Mouse (Mus musculus) G1E-ER4 (cell line): ENCODE measurements around the gene Scn4b. TPM values are rescaled to one million over a fixed set of nuclear protein-coding genes. Genes with fewer than 3 reads are reported as not detected.

ENCODE experiments used
- GATA1 ChIP-seq: IDR thresholded peaks from one replicate; pipeline ENCODE4 v1.8.0; 2012; ENCODE audit warnings: low read length, inconsistent platforms
- polyA plus RNA-seq: library from polyadenylated mRNA; stranded (reverse); fragments of >175 nt; gene quantifications from 2 replicates; pipeline ENCODE4 v1.2.3, GENCODE M21; 2012

Scn4b gene
- polyA plus RNA-seq, 1 experiment: not detected

DNA sequence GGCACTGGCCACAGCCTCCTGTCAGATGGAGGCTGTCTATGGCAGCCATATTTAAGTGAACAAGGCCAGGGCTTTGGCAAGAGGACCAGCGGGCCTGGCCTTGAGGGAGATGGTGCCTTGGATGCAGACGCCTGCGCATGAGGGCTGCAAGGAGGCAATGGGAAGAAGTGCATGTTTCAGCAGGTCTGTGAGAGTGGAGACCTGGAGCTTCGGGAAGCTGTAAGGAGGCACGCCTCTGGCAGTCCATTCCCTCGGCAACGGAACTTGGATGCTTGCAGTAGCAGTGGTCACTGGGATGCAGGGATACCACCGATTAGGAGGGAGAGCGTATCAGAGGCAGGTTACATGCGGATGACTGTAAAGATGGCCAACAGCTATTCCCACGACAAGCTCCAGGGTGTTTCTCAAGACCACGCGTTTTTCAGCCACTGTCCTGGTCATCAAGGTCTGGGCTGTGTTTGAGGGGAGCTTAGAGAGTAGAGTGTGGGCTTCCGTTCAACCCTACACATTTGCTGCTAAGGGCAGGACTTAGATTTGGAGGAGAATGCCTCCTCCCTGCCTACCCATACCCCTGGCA, 18.2 kb upstream of the Scn4b start:
- no peak for TF ChIP-seq GATA1

DNA sequence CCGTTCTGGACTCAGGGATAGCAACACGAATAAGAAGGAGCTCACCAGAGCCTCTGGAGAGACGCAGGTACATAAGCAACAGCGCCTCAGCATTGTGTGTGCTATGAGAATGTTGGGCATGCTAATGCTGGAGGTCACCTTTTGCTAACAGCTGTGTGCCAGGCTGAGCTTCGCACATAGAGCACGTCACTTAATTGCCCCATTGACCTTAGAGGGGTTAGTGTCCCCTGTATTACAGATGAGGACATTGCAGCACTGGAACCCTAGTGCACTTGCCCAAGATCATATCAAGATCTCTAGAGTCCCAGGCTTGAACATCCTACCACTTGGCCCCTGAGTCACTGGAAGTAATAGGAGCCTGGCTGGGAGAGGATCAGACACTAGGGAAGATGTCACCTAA, 17.6 kb upstream of the Scn4b start:
- TF ChIP-seq GATA1: no peak

DNA sequence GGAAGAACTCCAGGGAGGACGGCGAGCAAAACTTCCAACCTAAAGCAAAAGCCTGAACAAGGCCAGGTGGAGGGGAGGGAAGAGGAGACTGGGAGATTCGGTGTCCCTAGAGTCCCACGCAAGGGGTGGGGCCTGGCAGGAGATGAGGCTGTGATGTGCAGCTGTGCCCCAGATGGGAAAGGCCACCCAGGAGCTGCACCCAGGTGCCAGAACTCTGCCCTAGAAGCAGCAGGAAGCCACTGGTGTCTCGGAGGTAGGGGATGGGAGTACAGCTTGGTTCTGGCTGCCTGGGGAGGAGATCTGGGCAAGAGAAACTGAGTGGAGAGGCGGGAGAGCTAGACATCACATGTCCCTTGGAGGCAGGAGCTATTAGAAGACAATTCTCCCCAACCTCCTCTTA, 17.2 kb upstream of the Scn4b start:
- TF ChIP-seq GATA1: no peak

DNA sequence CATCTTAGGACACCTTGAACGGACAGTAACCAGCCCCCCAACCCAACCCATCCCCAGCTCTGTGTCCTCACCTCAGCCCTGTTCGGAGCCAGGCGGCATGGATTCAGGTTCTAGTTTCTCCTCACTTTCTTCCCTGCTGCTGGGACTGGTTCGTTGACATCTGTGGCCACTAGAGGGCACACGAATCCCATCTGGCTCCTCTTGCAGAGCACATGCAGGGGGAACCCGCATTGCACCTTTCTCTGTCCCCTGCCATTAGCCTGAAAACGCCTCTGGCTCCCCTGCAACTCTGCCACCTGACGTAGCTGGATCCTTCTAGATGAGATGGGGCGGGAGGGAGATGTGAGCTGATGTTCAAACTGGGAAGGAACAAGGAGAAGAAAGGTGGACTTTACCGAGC, 16.4 kb upstream of the Scn4b start:
- TF ChIP-seq GATA1: no peak

DNA sequence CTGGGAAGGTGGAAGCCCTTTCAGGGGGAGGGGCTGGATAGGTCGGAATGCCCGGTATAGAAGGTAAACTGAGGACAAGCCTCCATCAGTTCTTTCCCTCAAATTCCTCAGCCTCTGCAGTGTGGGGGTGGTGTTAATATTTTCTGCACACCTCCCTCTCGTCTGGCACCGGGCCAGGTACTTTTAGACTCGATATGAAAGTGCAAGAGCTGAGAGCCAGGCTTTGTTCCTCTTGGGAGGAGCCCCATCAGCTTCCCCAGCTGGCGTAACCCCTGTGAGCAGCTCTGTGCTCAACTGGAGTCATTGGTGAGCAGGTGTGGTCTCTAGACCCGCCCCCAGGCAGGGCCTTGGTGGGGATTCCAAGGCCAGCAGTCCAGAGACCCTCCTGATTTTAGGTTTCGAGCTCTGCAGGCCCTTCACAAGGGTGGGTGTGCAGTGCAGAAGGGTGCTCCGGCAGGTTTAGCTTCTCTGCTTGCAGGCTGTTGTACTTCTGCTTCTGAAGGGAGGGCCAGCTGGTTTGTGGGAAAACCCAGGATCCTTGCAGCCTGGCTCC, 15.9 kb upstream of the Scn4b start:
- TF ChIP-seq GATA1: no peak

DNA sequence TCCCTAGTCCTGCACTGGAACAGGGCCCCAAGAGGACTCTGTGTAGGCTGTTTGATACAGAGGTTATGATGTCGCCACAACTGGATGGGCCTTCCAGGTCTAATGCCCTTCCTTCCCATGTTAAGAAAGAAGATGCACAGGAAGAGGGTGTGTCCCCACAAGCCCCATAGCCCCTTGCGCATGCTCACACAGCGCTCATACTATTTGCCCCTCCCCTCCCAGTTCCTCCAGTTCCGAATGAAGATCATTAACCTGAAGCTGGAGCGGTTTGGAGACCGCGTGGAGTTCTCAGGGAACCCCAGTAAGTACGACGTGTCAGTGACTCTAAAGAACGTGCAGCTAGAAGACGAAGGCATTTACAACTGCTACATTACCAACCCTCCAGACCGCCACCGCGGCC, 13.0 kb upstream of the Scn4b start:
- no peak for TF ChIP-seq GATA1

DNA sequence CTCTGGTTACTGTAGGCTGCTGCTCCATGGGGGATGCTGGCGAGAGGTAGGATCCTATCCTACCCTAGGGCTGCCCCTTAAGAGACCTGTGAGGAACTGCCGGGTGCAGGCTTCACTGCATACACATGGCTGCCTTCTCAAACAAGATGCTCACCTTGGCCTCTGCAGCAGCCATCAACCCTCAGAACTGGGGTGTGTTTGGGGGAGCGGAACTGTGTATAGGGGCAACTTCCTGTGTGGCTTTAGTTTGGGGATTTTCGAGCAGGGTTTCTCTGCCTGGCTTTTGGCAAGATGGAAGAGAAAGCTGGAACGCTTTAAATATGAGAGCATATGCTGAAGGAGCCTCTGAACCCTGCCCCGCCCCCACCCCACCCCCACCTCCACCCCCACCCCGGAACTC, 11.3 kb upstream of the Scn4b start:
- no peak for TF ChIP-seq GATA1

DNA sequence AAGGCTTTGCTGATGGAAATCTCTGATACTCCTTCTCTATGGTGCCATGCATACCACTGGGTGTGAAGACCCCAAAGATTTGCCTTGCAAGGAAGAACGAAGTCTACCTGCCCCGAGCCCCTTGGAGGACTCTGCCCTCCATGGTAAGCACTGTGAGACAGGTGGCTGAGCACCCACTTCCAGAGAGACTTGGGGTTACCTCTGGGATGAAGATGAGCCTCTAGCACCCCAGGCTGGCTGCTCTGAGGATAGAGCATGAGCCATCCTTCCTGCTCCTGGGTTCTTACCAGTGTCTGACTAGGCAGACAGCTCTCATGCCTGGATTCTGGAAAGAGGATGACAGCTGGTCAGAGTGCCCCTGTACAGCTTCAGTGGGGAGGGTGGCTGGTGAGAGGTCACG, 8.1 kb upstream of the Scn4b start:
- no peak for TF ChIP-seq GATA1

DNA sequence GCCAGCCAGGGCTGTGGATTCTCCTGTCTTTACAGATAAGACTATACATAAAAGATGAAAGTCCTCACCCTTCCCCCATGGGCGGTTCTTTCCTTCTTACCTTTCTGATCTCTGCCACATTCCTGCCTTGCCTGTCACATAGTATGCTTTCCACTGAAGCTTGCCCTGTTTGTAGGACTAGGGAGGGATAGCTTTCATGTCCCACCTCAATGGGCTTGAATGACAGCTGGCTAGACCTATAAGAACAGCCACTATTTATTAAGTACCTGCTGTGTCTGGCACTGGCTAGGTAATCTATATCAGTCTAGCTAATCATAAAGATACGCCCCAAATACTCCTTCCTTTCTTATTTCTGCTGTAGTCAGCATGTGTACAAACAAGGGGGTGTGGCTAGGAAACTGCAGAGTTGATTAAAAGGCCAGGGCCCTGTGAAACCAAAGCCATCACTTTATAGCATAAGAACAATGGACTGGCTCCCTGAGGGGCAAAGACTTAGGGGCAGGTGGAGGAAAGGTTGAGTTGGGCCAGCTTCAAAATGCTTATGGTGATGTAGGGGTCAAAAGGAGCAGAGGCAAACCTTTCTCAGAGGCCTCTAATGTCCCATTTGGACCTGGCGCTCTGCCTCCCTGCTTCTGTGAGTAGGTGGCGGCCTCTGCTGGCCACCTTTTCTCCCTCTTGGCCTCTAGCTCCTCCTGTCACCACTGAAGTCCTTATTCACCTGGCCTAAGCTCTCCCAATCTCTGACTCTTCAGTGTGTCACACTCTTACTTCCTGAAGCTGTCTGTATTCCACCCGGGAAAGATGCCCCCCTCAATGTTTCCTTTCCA, 4.5 kb upstream of the Scn4b start:
- no peak for TF ChIP-seq GATA1

DNA sequence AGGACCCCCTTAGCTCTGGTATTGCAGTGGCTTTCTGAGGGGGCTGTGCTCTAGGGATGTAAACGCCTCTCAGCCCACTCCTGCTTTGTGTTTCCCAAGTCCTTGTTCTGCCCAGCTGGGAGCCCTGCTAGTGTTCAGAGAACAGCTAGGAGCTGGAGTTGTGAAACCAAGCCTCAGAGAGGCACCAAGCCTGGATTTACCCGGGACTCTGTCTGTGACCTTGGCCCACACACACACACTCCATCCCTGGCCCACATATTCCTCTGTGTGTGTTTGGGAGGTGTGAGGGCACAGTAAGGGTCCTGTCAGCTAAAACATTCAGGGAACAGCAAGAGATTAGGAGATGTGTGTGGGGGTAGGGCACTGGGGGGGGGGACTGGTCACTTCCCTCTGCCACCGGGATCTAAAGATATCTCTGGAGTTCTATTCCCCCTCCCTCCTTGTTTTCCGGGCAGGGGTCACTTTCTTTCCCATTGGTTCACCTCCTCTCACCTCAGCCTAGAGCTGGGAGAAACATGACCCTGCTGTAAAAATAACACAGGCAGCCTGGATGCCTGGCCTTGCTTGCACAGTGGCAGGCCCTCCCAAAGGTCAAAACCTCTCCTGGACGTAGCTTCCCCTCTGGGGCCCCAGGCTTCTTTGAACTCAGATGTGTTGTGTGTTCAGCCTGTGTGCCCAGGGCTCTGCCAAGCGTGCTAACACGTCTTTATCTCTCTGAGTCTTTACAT, 1.6 kb upstream of the Scn4b start:
- no peak for TF ChIP-seq GATA1

DNA sequence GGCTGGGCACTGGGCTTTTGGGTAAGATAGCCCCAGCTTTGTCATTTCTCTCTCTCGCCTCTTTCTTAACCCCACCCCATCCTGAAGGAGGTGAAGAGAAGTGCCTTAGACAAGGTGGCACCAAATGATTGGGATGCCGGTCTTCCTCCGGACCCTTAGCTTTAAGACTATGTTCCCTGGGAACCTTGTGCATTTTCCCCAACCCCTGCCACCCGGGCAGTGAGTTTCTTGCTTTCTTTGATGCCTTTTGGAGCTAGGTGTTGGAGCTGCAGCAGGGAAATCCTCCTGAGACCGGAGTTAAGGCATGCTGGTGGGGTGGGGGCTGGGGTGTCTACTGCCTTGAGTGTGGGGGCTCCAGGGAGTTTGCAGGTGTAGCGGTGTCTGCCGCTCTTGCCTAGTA, 887 bp downstream of the Scn4b start:
- no peak for TF ChIP-seq GATA1

DNA sequence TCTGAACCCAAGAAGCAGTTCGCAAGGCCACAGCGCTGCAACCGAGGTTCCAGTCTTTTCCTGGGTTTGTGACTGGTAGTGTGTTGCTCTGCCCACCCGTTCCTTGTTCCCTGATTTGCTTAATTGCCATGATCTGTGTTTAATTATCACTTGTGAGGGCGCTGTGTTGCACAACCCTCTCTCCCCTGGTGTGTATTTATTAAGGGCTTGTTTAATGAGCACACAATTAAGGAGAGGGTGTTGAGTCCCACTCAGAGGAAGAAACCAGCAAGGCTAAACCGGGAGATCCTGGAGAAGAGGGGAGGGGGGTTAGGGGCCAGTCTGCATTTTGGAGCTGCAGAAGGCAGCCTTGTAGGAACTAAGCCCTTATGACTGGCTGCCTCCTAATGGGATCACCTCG, 2.8 kb downstream of the Scn4b start:
- no peak for TF ChIP-seq GATA1

DNA sequence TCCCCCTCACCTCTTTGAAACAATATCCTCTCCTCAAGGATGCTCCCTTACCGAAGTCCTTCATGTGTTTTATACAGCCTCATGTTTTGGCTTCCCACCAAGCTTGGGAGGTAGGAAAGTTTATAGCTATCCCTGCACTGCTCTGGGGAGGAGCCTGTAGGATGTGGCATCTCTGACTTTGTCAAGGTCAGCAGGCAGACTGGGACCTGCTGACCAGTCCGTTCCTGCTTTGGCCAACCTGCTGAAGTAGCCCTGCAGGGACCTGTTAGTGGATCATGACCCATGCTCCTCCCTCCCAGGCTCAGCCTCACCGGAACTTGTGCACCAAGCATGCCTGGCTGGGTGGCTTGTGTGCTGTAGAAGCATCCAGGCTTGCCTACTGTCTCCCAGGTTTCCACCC, 4.5 kb downstream of the Scn4b start:
- TF ChIP-seq GATA1: no peak

DNA sequence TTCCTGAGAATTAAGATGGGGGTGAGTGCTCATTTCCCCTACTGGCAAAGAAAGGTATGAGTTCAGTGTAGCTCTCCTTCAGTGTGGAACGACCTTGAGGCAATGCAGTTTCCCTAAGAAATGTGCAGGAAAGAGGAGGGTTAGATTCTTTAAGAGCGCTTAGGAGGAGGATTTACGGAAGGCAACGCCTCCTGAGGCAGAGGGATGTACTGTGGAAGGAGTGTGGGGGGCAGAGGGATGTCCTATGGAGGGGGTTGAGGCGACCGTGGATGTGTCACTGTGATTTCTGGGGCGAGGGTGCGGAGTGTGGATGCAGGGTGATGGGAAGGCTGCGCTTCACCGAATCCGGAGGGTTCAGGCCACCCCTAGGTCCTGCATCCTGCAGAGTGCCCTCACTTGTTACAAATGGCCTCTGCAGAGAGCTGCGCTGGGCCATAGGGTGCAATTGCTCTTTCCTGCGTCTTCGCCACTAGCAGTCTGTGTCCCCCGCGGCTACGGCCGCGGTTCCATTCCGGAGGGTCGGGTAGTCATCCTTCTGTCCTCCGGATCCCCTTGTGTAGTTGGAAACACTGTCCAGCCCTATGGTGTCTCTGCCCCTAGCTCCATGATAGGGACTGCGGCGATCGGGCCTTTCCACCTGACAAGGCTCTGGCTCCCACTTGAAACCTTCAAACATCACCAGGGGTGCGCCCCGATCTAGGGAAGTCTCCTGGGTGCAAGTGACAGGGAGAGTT, 7.5 kb downstream of the Scn4b start:
- no peak for TF ChIP-seq GATA1

DNA sequence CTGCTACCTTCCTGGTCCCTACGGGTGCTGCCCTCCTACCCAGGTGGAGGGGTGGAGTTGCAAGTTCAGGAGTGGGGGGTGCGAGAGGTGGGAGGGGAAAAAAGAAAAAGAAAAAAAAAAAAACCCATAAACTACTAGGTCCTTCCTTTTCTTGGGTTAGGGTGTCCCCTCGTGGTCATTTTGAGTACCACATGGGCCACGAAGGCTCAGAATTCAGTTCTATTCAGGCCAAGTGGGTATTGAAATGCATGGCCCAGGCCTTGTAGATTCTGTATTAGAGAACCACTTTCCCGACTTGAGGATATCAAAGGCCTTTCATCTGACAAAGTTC, 8.0 kb downstream of the Scn4b start:
- TF ChIP-seq GATA1: no peak

DNA sequence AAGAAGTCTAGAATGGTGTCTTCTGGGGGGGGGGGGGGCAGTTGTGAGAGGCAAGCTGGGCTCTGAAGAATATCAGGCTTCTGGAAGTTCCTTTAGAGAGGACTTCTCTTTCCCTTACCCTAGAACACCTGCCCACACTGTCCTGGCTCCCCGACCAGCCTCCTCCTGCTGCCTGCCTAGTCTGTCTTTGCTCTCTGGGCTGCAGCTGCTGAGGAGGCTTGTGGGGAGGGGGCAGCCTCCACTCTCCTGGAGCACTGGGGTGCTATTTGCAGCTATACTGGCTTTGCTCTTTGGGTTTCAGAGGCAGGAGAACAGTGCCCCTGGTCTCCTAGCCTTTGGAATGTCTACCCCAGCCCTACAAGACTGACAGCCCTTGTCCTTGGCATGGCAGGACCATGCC, 12.7 kb downstream of the Scn4b start:
- TF ChIP-seq GATA1: no peak
